Mouse (Mus musculus): Measurements from ENCODE around the gene Cwc27. TPM values are rescaled to one million over a fixed set of nuclear protein-coding genes. Genes with fewer than 3 reads are reported as not detected.
A peak's percentile ranks its signal among the peaks of the same experiment; 100 is the strongest.

The Cwc27 gene
- 2.8 and 4.6 TPM in 2 replicates for polyA plus RNA-seq (2012; rRNA removed)

- Histone ChIP-seq H3K4me1 (replicated peaks; ENCODE audit: control insufficient read depth, insufficient read depth, low read length) (no peaks in the 10 kb centered on the region; the same call in 1 of the 2 replicates), H3K4me3 (ENCODE audit: control insufficient read depth, insufficient read depth, low read length) (peak within 1 kb of the TSS; percentile 78), H3K36me3 (ENCODE audit: control insufficient read depth, insufficient read depth, low read length) (no peaks in the 10 kb centered on the region), H3K27ac (ENCODE audit: control insufficient read depth, insufficient read depth, low read length) (peak within 1 kb of the TSS; percentile 66; the same call in 1 of the 2 replicates), H3K27me3 (ENCODE audit: control insufficient read depth, insufficient read depth, low read length) (no peaks in the 10 kb centered on the region)
- under 1% methylated on average over 50 of the region's 50 CpGs for WGBS
- peak; percentile 77 for DNase-seq
- 0 out of 2 replicates have a peak, but pooled peaks have one; percentile 39 for TF ChIP-seq CTCF (IDR thresholded peaks at IDR 0.05; ENCODE audit: borderline replicate concordance, control insufficient read depth, extremely low read depth, insufficient read depth, low read length, poor library complexity)
- TF ChIP-seq POLR2A (IDR thresholded peaks at IDR 0.05; ENCODE audit: control insufficient read depth, extremely low read depth, insufficient read depth, low read length, poor library complexity), result 0 out of 2 replicates have a peak, but pooled peaks have one; percentile 37
These were observed at the start of gene Cwc27 for GRCm38 (mm10) chr13:104816635-104817571. TSS of gene Cwc27 (minus strand) at chr13:104817142.

- WGBS, result 73% methylated on average over 5 of the region's 5 CpGs
- H3K27me3 ChIP-seq (ENCODE audit: control insufficient read depth, insufficient read depth, low read length), result no peaks in the 10 kb centered on the region; the same call in 1 of the 2 replicates
- no peak for DNase-seq
- 0 out of 2 replicates have a peak, but pooled peaks cover 6% of the 10 kb centered on the region for H3K4me1 ChIP-seq (replicated peaks; ENCODE audit: control insufficient read depth, insufficient read depth, low read length)
- H3K4me3 ChIP-seq (ENCODE audit: control insufficient read depth, insufficient read depth, low read length), result no peak overlapping the region
- H3K27ac ChIP-seq (ENCODE audit: control insufficient read depth, insufficient read depth, low read length), result no peak overlapping the region
- H3K36me3 ChIP-seq (ENCODE audit: control insufficient read depth, insufficient read depth, low read length), result no peaks in the 10 kb centered on the region
- no peak for TF ChIP-seq POLR2A (IDR thresholded peaks at IDR 0.05; ENCODE audit: control insufficient read depth, extremely low read depth, insufficient read depth, low read length, poor library complexity)
- TF ChIP-seq CTCF (IDR thresholded peaks at IDR 0.05; ENCODE audit: borderline replicate concordance, control insufficient read depth, extremely low read depth, insufficient read depth, low read length, poor library complexity), result no peak
These were observed 49.8 kb upstream of the Cwc27 start for GRCm38 (mm10) chr13:104866726-104867125.

- WGBS, result 5% methylated on average over 38 of the region's 38 CpGs
- DNase-seq, result peak; percentile 17
These were observed 46.4 kb upstream of the Cwc27 start, which contains the start of gene Shisal2b for GRCm38 (mm10) chr13:104863127-104863979. TSS of gene Shisal2b (minus strand) at chr13:104863893.

GRCm38 (mm10) chr13:104853645-104854044 is 36.7 kb upstream of the Cwc27 start:
- TF ChIP-seq POLR2A (IDR thresholded peaks at IDR 0.05; ENCODE audit: control insufficient read depth, extremely low read depth, insufficient read depth, low read length, poor library complexity) (no peak), CTCF (IDR thresholded peaks at IDR 0.05; ENCODE audit: borderline replicate concordance, control insufficient read depth, extremely low read depth, insufficient read depth, low read length, poor library complexity) (no peak)
- Histone ChIP-seq H3K4me3 (ENCODE audit: control insufficient read depth, insufficient read depth, low read length) (no peak overlapping the region), H3K4me1 (replicated peaks; ENCODE audit: control insufficient read depth, insufficient read depth, low read length) (peaks cover 15% of the 10 kb centered on the region), H3K36me3 (ENCODE audit: control insufficient read depth, insufficient read depth, low read length) (no peaks in the 10 kb centered on the region), H3K27me3 (ENCODE audit: control insufficient read depth, insufficient read depth, low read length) (no peaks in the 10 kb centered on the region), H3K27ac (ENCODE audit: control insufficient read depth, insufficient read depth, low read length) (no peak overlapping the region)
- 96% methylated on average over 2 of the region's 2 CpGs for WGBS
- DNase-seq, result no peak

More at GRCm38 (mm10) chr13:104863127-104863979, 46.4 kb upstream of the Cwc27 start, which contains the start of gene Shisal2b:
- Histone ChIP-seq H3K27ac (ENCODE audit: control insufficient read depth, insufficient read depth, low read length) (no peak within 1 kb of the TSS), H3K4me1 (replicated peaks; ENCODE audit: control insufficient read depth, insufficient read depth, low read length) (0 out of 2 replicates have a peak, but pooled peaks cover 6% of the 10 kb centered on the region), H3K4me3 (ENCODE audit: control insufficient read depth, insufficient read depth, low read length) (peak within 1 kb of the TSS; percentile 47), H3K36me3 (ENCODE audit: control insufficient read depth, insufficient read depth, low read length) (no peaks in the 10 kb centered on the region), H3K27me3 (ENCODE audit: control insufficient read depth, insufficient read depth, low read length) (no peaks in the 10 kb centered on the region; the same call in 1 of the 2 replicates)
- TF ChIP-seq POLR2A (IDR thresholded peaks at IDR 0.05; ENCODE audit: control insufficient read depth, extremely low read depth, insufficient read depth, low read length, poor library complexity) (no peak), CTCF (IDR thresholded peaks at IDR 0.05; ENCODE audit: borderline replicate concordance, control insufficient read depth, extremely low read depth, insufficient read depth, low read length, poor library complexity) (no peak)

GRCm38 (mm10) chr13:104843295-104844089 is 26.6 kb upstream of the Cwc27 start:
- H3K4me3 ChIP-seq (ENCODE audit: control insufficient read depth, insufficient read depth, low read length), result no peak overlapping the region
- TF ChIP-seq CTCF (IDR thresholded peaks at IDR 0.05; ENCODE audit: borderline replicate concordance, control insufficient read depth, extremely low read depth, insufficient read depth, low read length, poor library complexity) (no peak), POLR2A (IDR thresholded peaks at IDR 0.05; ENCODE audit: control insufficient read depth, extremely low read depth, insufficient read depth, low read length, poor library complexity) (no peak)
- WGBS, result 92% methylated on average over 9 of the region's 13 CpGs
- no peak for DNase-seq
- no peaks in the 10 kb centered on the region for H3K4me1 ChIP-seq (replicated peaks; ENCODE audit: control insufficient read depth, insufficient read depth, low read length)
- no peaks in the 10 kb centered on the region for H3K27me3 ChIP-seq (ENCODE audit: control insufficient read depth, insufficient read depth, low read length)
- peaks cover 5% of the 10 kb centered on the region; the same call in 1 of the 2 replicates for H3K36me3 ChIP-seq (ENCODE audit: control insufficient read depth, insufficient read depth, low read length)
- H3K27ac ChIP-seq (ENCODE audit: control insufficient read depth, insufficient read depth, low read length), result no peak overlapping the region
